Mouse (Mus musculus): ENCODE measurements around the gene Mok.

The Mok gene

DNA sequence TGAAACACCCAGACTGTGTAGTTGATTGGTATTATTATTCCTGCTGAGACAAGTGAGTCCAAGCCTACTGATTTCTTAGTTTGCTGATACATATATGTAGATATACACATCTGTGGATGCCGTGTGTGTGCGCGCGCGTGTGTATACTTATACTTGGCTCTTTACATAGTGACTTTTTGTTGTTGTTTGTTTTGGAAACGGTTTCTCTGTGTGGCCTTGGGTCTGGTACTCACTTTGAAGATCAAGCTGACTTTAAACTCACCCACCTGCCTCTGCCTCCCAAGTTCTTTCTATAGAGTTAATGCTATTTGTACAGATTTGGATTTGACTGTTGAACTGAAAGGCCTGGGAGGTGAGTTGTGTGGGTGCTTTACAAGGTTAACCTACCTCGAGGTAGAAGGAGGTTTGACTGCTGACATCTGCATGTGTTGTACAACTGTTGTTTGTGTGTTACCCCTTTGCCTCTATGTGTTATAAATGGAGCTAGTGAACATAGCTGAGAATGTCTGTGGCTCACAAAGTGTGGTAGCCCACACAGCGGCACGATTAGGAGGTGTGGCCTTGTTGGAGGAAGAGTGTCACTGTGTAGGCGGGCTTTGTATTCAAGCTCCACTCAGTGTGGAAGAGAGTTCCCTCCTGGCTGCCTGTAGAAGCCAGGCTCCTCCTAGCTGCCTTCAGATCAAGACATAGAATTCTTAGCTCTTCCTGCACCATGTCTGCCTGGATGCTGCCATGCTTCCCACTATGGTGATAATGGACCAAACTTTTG, 70.1 kb downstream of the Mok start:
- peak; percentile 68 for DNase-seq (ENCODE audit: low read depth, low spot score)

DNA sequence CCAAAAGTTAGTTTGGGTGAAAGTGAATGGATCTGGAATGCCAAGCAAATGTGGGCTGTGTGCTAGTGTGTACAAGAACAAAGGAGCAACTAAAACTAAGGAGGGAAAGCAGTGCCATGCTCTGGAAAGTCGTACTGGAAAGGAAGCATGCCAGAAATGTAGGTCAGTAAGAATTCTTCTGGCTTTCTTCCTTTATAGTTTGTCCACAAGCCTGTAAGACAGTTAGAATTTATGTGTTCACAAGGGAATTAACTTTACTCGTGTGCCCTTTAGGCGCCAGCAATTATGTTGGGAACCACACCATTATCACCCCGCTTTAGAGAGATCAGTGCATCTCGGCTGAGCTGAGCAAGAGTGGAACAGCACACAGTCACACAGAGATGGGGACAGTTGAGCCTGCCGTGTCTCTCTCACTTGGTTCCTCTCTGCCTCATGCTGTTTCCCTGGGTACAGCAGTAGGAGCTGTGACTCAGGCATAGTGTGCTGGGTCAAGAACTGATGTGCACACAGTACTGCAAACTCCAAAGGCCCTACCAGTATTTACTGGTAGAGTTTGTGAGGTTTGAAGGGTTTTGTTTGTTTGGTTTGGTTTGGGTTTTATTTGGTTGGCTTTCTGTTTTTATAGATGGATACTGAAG, 71.0 kb downstream of the Mok start:
- DNase-seq (ENCODE audit: low read depth, low spot score), result no peak

DNA sequence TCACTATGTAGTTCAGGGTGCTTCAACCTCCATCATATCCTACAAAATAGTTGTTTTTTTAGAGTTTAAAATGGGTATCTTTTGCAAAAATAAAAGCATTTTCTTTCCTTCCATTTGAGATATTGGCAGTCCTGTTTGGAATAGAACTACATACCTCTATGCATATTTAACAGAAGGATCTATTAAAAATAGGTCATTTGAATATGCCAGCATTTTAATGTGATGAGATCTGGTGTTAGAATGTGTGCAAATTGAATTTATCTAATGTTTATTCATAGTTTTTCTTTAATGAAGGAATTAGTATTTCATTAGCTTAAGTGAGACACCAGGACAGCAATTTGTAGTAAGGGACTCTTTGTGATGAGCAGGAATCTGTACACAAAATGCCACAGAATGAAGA, 72.2 kb downstream of the Mok start:
- DNase-seq (ENCODE audit: low read depth, low spot score), result no peak

DNA sequence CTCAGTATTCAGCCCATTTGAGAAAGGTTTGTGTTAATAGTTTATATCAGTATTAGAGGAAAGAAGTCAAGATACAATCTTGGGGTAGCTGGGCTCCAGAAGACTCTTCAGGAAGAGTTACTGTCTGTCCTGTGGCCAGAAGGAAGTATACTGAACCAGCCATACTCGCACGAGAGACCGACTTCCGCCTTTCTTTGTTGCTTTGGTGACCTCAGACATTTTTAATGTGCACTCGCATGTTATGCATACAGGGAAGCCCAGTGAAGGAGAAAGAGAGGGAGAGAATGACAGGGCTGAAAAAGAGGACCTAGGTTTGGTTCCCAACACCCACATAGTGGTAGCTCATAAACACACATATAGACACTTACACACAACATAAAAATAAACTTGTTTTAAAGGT, 76.2 kb downstream of the Mok start:
- DNase-seq (ENCODE audit: low read depth, low spot score), result no peak

DNA sequence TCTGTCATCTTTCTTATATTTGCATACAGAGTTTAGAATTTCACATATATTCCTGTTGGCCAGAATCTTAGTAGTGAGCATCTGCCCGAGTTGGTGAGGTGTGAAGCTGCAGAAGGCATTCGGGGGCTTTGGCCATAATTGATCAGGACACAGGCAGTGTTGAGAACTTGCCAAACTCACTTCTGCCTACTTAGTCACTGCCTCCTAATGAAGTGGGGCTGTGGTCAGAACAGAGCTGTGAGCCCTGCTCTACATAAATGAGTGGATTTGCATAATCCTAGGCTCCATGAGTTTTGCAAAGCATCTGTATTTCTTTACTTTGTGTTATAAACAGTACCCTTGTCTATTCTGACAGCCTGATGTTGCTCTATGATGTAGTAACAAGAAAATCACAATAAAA, 78.4 kb downstream of the Mok start:
- no peak for DNase-seq (ENCODE audit: low read depth, low spot score)

DNA sequence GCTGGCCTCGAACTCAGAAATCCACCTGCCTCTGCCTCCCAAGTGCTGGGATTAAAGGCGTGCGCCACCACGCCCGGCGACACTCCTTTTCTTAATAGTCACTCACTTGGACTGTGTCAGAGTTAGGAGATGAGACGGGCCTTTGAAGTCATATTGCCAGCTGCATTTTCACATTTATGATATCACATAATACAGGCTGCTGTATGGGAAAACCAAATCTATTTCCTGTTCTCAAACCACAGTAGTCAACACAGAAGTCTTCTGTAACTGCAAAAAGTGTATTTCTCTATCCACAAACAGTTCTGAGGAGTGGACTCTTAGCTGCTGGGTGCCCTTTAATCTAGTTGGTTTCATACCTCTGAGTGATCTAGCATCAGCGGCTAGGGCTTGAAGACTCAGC, 81.8 kb downstream of the Mok start:
- DNase-seq (ENCODE audit: low read depth, low spot score), result peak; percentile 45

Data from CD4-positive, CD25-positive, alpha-beta regulatory T cell, adult 2 months (primary cell).